Mouse (Mus musculus) ES-Bruce4 (cell line): Measurements from ENCODE around the gene Tjap1.

Experiments used
- CTCF ChIP-seq: IDR thresholded peaks from one replicate; pipeline ENCODE4 v1.8.1; 2011; ENCODE audit warnings: low read depth, low read length
- POLR2A ChIP-seq: IDR thresholded peaks from one replicate; pipeline ENCODE4 v1.8.1; 2011; ENCODE audit warnings: low read length; ENCODE audit not compliant: insufficient read depth

DNA sequence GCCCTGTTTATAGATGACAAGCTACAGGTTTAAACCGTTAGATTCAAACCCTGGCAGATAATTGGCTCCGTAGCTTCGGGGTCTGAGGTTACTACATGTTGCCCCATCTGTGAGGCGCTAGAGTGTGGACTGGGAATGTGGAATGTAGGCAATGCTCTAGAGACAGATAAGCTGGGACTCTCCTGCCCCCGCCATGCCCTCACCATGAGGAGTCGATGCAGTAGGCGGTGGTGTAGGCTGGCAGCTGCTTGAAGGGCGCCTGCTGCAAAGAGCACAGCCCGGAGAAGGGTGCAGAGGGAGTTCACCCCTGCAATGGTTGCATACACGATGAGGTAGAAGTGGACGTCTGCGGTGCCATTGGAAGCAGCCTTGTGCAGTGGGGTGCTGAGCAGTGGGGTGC, 27.0 kb upstream of the Tjap1 start:
- TF ChIP-seq CTCF (no peak), POLR2A (no peak)
